Mouse (Mus musculus) erythroblast, adult 5-6 weeks (primary cell): ENCODE measurements at regions not wholly inside any gene's neighbourhood (a gene's known extent, or its start where the extent isn't known, plus 50 kb on each side); places are given as distances from the start of the nearest gene placed in this dataset.

Experiments
- ATAC-seq: replicated peaks from 2 replicates; pipeline ENCODE4 v1.8.0; 2016; ENCODE audit warnings: moderate number of reproducible peaks, mild to moderate bottlenecking, moderate TSS enrichment, inconsistent platforms; ENCODE audit not compliant: poor library complexity, low FRiP score, severe bottlenecking

DNA sequence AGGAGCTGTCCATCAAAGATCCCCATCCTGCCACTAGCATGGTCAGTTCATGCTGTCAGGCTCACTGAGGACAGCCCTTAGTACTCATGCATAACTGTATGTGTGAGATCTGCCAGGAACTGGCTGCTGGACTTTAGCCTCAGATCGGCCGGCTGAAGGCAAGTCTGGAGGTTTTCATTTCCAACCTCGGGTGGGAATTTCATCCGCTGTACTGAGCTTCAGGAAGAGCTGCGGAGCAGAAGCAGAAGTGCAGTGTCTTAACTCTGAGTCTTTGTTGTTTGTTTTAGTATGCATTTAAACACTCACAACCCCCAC, 99.6 kb upstream of the Ccnd2 start:
- no peak for ATAC-seq

GRCm38 (mm10) chr6:127252000-127252721, 100.2 kb upstream of the Ccnd2 start:
- no peak for ATAC-seq

GRCm38 (mm10) chr6:127253935-127254334, 101.9 kb upstream of the Ccnd2 start:
- no peak for ATAC-seq

DNA sequence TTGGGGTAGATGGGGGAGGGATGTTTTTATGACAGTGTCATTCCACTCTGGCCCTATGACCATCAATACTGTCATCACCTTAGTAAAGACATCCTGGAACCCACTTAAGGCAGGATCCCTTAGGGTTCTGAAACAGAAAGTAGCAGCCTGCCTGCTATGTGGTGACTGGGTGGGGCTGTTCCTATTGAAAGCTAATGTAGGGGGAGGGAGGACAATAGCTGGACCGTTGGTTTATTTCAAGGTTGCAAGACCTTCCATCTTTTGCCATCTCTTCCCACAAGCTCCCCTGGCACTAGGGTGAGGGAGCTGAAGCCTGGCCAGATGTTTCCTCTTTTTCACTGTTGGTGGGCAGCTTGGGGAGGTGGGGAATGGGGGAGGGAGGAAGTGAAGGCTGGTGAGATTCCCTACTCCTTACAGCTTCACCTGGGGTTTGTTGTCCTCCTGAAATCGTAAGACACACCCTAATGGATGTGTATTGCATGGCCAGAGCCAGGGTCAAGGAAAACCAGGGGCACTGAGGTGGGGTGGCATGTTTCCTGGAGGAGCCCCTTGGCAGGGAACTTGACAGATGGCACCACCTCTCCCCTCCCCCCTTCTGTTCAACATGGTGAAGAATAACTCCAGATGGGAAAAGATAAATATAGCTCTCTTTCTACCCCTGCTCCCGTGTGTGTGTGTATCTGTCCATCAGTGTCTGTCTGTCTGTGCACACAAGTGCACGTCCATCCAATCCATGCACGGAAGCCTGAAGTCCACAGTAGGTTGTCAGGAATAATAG, 112.1 kb upstream of the Ccnd2 start:
- ATAC-seq = no peak

GRCm38 (mm10) chr6:127265063-127265775, 113.2 kb upstream of the Ccnd2 start:
- ATAC-seq = no peak

- no peak for ATAC-seq
Measured at GRCm38 (mm10) chr6:127265901-127266812, 114.2 kb upstream of the Ccnd2 start.

DNA sequence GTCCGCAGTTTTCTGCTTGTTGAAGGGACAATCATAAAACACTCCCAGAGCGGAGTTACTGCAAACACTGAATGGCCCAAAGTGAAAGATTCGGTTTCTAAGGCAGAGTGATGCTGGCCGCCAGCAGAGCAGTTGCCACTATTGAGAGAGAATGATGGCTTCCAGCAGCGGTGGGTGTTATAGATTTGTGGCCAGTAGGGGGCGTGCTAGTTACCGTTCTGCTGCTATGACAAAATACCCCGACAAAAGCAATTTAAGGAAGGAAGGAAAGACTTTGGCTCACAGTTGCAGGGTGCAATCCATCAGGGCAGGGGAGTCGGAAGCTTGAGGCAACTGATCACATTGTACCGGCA, 114.8 kb upstream of the Ccnd2 start:
- ATAC-seq = 0 out of 2 replicates have a peak, but pooled peaks have one; percentile 56

DNA sequence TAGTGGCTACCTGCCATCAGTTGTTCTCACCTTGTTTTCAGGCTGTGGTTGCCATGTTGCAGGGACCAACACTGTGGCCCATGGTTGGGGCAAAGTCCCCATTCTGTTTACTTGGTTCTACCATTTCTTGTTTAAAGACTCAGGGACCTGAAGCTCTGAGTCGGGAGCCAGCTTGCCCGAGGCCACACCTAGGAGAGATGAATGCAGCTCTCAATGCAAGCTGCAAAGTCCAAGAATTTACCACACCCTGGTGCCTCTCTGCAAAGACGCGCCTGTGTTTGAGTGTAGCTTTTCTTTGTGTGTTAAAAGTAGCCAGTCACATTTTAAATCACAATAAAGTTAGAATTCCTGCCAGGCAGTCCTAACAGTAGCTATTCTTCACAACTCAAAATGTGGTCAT, 117.0 kb upstream of the Ccnd2 start:
- no peak for ATAC-seq

GRCm38 (mm10) chr6:127269525-127270044, 117.6 kb upstream of the Ccnd2 start:
- no peak for ATAC-seq

DNA sequence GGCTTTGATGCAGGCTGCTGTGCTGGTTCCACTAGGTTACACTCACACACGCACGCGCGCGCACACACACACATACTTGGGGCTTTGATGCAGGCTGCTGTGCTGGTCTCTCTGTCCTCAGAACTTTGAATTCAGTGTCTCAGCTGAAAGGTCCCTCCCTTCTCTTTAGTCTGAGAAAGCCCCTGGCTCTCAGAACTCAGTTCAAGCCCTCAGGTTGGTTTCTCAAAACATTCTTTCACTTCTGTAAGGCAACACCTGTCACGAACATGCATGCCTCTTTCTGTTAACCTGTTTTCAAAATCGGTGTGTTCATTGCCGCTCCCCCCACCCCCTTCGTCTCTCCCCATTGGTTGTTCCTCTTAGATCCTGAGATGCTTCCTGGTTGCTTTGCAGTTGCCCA, 118.8 kb upstream of the Ccnd2 start:
- ATAC-seq = no peak

GRCm38 (mm10) chr6:127271418-127271817, 119.4 kb upstream of the Ccnd2 start:
- no peak for ATAC-seq

DNA sequence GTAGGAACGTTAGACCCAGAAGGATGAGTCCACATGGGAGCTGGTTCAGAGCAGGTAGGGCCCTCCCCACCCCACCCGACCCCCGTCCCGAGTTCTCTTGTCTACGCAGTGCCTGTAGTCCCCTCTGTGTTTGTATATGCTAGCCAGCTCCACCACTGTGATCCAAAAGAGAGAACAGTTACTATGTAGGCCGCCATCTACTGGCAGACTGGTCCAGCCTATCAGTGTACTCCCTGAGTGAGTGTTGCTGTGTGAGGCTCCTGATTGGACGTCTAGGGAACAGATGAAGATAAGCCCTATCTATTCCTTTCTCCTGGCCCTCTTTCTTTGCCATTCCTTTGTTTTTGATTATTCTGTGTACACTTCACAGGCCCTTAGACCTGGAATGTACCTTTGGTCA, 120.6 kb upstream of the Ccnd2 start:
- no peak for ATAC-seq

DNA sequence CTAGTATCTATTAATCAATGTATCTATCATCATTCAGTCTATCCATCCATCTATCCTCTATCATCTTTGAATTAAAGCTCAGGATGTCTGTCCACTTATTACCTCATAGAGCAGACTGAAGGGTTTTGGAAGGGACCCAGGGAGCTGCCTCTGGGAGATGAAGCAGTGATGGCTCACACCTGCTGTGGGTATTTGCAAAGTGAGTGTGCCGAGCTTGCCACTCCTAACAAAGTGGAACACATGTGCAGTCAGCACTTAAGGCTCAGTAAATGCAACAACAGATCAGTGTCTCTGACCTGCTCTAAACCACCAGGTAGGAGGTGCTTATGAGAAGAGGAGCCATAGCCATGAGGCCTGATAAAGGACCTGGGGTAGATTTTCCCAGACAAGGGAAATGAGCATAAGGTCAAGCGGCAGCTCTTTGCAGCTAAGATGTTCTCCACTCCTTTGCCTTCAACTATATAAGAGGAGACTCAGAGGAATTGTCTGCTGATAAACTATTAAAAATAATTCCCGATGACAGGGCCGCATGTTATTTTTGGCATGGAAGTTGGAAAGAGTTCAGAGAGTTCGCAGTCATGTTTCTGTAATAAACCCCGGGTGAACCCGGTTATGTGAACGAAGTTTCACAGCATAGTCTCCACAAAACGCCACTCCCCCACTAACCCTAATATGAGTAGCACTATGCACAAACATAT, 122.9 kb upstream of the Ccnd2 start:
- ATAC-seq = no peak

DNA sequence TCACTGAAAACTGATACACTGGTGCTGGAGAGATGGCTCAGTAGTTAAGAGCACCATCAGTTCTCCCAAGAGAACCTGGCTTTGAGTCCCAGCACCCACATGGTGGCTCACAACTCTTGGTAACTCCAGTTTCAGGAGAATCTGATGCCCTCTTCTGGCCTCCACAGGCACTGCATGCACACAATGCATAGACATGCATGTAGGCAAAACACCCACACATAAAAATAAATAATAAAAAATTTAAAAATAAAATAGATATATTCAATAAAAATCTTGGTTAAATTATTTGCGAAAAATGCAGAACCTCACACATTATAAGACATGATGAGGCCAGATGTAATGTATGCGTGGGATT, 123.4 kb upstream of the Ccnd2 start:
- peak; percentile 35; the same call in 1 of the 2 replicates for ATAC-seq

DNA sequence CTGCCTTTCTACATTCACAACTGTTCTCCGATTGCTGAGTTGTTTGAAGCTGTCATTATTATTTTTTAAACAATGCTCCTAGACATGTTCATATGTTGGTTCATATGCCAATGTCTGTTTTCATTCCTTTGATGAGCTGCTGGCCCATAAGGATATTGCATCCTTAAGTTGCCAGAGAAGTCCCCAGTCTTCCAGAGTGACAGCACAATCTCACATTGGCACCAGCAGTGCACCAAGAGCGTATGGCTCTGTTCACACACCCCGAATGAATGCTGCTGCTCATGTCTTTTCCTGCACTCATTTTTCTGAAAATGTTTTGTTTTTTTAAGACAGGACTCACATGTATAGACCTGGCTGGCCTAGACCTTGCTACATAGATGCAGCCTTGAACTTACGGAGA, 124.4 kb upstream of the Ccnd2 start:
- ATAC-seq = no peak

DNA sequence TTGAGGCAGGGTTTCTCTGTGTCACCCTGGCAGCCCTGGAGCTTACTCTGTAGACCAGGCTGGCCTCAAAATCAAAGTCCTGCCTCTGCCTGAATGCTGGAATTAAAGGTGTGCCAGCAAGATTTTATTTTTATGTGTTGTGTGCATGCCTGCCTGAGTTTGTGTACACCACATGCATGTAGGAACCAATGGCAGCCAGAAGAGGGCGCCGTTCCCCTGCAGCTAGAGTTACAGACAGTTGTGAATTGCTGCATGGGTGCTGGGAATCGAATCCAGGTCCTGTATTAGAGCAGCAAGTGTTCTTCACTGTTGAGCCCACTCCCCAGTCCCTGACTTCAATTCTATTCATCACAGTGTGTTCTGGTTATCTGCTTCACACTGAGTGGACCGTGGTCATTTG, 126.4 kb upstream of the Ccnd2 start:
- ATAC-seq = no peak

- ATAC-seq = no peak
Measured at GRCm38 (mm10) chr6:127284226-127284625, 132.2 kb upstream of the Ccnd2 start.

GRCm38 (mm10) chr6:127286681-127287476, 134.9 kb upstream of the Ccnd2 start:
- no peak for ATAC-seq

GRCm38 (mm10) chr6:127288946-127289345, 137.0 kb upstream of the Ccnd2 start:
- ATAC-seq = no peak
